In genomic region chr19:10479541-10479940, GRCm38 (mm10) we compare ENCODE assay signal across 30 mouse cellular contexts. TPM values are rescaled to one million over a fixed set of nuclear protein-coding genes. Genes with fewer than 3 reads are reported as not detected.
"Had no signal": no experiment of that assay in that cellular context is flagged by ENCODE, and none has a peak within 500 bp of the region (broad histone marks: within the 10 kb centered on the region; RNA-seq: fewer than 3 reads in every experiment).

No protein-coding gene starts in this region.

- H3K4me1 ChIP-seq: kidney, embryonic 15.5 days; limb, embryonic 13.5 days; limb, embryonic 15.5 days had no signal

- H3K9me3 ChIP-seq: heart, embryonic 10.5 days; heart, embryonic 12.5 days; hindbrain, embryonic 10.5 days; hindbrain, embryonic 12.5 days; kidney, embryonic 15.5 days; limb, embryonic 13.5 days; limb, embryonic 15.5 days had no signal

- H3K4me2 ChIP-seq: heart, embryonic 12.5 days; hindbrain, embryonic 12.5 days; hindbrain, embryonic 14.5 days; kidney, embryonic 15.5 days; limb, embryonic 13.5 days; limb, embryonic 15.5 days had no signal

- H3K36me3 ChIP-seq: heart, embryonic 10.5 days; heart, embryonic 12.5 days; hindbrain, embryonic 10.5 days; hindbrain, embryonic 12.5 days; kidney, embryonic 15.5 days; limb, embryonic 13.5 days; limb, embryonic 15.5 days had no signal

- H3K9ac ChIP-seq: forebrain, postnatal 0 days; heart, embryonic 12.5 days; hindbrain, embryonic 12.5 days; hindbrain, embryonic 14.5 days; kidney, embryonic 15.5 days; limb, embryonic 13.5 days; limb, embryonic 15.5 days had no signal

- DNase-seq: forebrain, postnatal 0 days; gastrocnemius, adult 2 months; gastrocnemius, postnatal 10 days; gastrocnemius, postnatal 25 days; heart, adult 18-20 months; heart, postnatal 10 days; heart, postnatal 4 days; kidney, adult 11 months; kidney, adult 2 months; kidney, adult 9 months; kidney, postnatal 14 days; kidney, postnatal 36 days; layer of hippocampus, adult 9-11 months; layer of hippocampus, postnatal 36 days; left cerebral cortex, postnatal 4 days had no signal

- H3K27ac ChIP-seq: gastrocnemius, adult 2 months; heart, embryonic 10.5 days; hindbrain, embryonic 10.5 days; hindbrain, embryonic 12.5 days; hindbrain, embryonic 14.5 days; kidney, embryonic 15.5 days; kidney, postnatal 0 days; limb, embryonic 13.5 days; limb, embryonic 15.5 days had no signal

- H3K27me3 ChIP-seq: limb, embryonic 13.5 days; limb, embryonic 15.5 days had no signal

- ATAC-seq: forebrain, postnatal 0 days; hindbrain, embryonic 16.5 days; inflammation-experienced regulatory T-cells, adult 6 months had no signal

- H3K4me3 ChIP-seq: gastrocnemius, adult 2 months; heart, embryonic 10.5 days; heart, embryonic 12.5 days; hindbrain, embryonic 10.5 days; hindbrain, embryonic 12.5 days; kidney, embryonic 15.5 days; limb, embryonic 13.5 days; limb, embryonic 15.5 days had no signal

RNA-seq across cellular contexts. Expression of gene Ppp1r32, which starts 3.2 kb away (rescaled TPM):
- total RNA-seq: liver, adult 2 months had no signal
- polyA plus RNA-seq: heart, embryonic 10.5 days; heart, embryonic 12.5 days; heart, embryonic 14.5 days; kidney, embryonic 15.5 days; kidney, postnatal 0 days; limb, embryonic 11.5 days; limb, embryonic 13.5 days had no signal

RNA-seq across cellular contexts. Expression of gene Lrrc10b, which starts 22.3 kb away (rescaled TPM):
- total RNA-seq: granulocyte monocyte progenitor cell, adult 5-6 weeks; liver, adult 2 months had no signal
- polyA plus RNA-seq: inflammation-experienced regulatory T-cells, adult 6 months; limb, embryonic 11.5 days; liver, adult 2 months had no signal
